In genomic region chr5:52626092-52626491, GRCm38 (mm10) we compare ENCODE assay signal across 11 mouse cellular contexts. TPM values are rescaled to one million over a fixed set of nuclear protein-coding genes. Genes with fewer than 3 reads are reported as not detected.
DNase-seq lines count a peak whose midpoint lies in the region; ATAC-seq and TF ChIP-seq lines count a peak whose summit lies in the region.
"Had no signal": no experiment of that assay in that cellular context is flagged by ENCODE, and none has a peak within 500 bp of the region (broad histone marks: within the 10 kb centered on the region; RNA-seq: fewer than 3 reads in every experiment).

No protein-coding gene starts in this region.

- no peak overlapping the region for H3K9ac ChIP-seq in heart, embryonic 12.5 days
- no peak overlapping the region for H3K9ac ChIP-seq in CH12.LX (ENCODE audit: insufficient read depth, low read depth)
- 0 out of 2 replicates have a peak overlapping the region, but pooled peaks have one; percentile 21 for H3K9ac ChIP-seq in forebrain, embryonic 14.5 days (ENCODE audit: low read length)
- no peak overlapping the region for H3K9ac ChIP-seq in limb, embryonic 13.5 days

- no peak overlapping the region for H3K27ac ChIP-seq in heart, embryonic 12.5 days (ENCODE audit: poor library complexity, severe bottlenecking)
- H3K27ac ChIP-seq in CH12.LX (ENCODE audit: insufficient read depth, low read depth), result no peak overlapping the region
- no peak overlapping the region for H3K27ac ChIP-seq in forebrain, embryonic 14.5 days (ENCODE audit: low read depth, low read length)
- no peak overlapping the region for H3K27ac ChIP-seq in limb, embryonic 13.5 days
- no peak overlapping the region for H3K27ac ChIP-seq in thymus, adult 2 months (ENCODE audit: control insufficient read depth, insufficient read depth, low read length)

- WGBS in heart, embryonic 12.5 days, result 57% methylated on average over 8 of the region's 8 CpGs
- WGBS in forebrain, embryonic 14.5 days, result 27% methylated on average over 8 of the region's 8 CpGs
- 54% methylated on average over 8 of the region's 8 CpGs for WGBS in limb, embryonic 13.5 days
- 66% methylated on average over 8 of the region's 8 CpGs for WGBS in thymus, adult 2 months

- no peak for TF ChIP-seq POLR2A in CH12.LX (IDR thresholded peaks at IDR 0.05; ENCODE audit: low read depth, low read length)
- TF ChIP-seq POLR2A in thymus, adult 2 months (IDR thresholded peaks at IDR 0.05; ENCODE audit: control insufficient read depth, extremely low read depth, insufficient read depth, low read length, poor library complexity), result no peak

- no peak overlapping the region for H3K4me3 ChIP-seq in heart, embryonic 12.5 days
- H3K4me3 ChIP-seq in CH12.LX (replicated peaks in 1 of 3; ENCODE audit: low read depth in 2 of 3, low read length in 2 of 3, poor library complexity in 1 of 3), result no peak overlapping the region
- H3K4me3 ChIP-seq in forebrain, embryonic 14.5 days (ENCODE audit: low read depth, low read length), result no peak overlapping the region
- no peak overlapping the region for H3K4me3 ChIP-seq in limb, embryonic 13.5 days
- H3K4me3 ChIP-seq in thymus, adult 2 months (ENCODE audit: control insufficient read depth, insufficient read depth, low read length), result no peak overlapping the region

- no peak for ATAC-seq in heart, embryonic 12.5 days (ENCODE audit: insufficient number of reproducible peaks, low FRiP score)
- peak; percentile 40 for ATAC-seq in forebrain, embryonic 14.5 days
- ATAC-seq in limb, embryonic 13.5 days (ENCODE audit: low FRiP score, low read depth), result no peak

- no peak for DNase-seq in heart, postnatal 14 days
- no peak for DNase-seq in CH12.LX (ENCODE audit: extremely low read depth)
- DNase-seq in forebrain, embryonic 14.5 days (ENCODE audit: low spot score), result no peak
- DNase-seq in frontal cortex, postnatal 36 days (ENCODE audit: low spot score in 2 of 2), result no peak
- no peak for DNase-seq in thymus, adult 2 months
- DNase-seq in right cerebral cortex, postnatal 14 days, result no peak
- DNase-seq: kidney, adult 8-10 months; liver had no signal

- no peaks in the 10 kb centered on the region for H3K79me2 ChIP-seq in CH12.LX (replicated peaks; ENCODE audit: control insufficient read depth, extremely low read depth, insufficient read depth, poor library complexity, severe bottlenecking)

- intact Hi-C loops in heart, postnatal 14 days (cut with DNase I), result no loop called here

- H3K4me1 ChIP-seq in heart, embryonic 12.5 days (replicated peaks), result peaks cover 14% of the 10 kb centered on the region
- peaks cover 3 to 13% of the 10 kb centered on the region in 2 experiments; a peak in 2 of 4 replicates for H3K4me1 ChIP-seq in CH12.LX (ENCODE audit: control insufficient read depth in 1 of 2, insufficient read depth in 2 of 2)
- peaks cover 4% of the 10 kb centered on the region; the same call in 1 of the 2 replicates for H3K4me1 ChIP-seq in forebrain, embryonic 14.5 days (ENCODE audit: control insufficient read depth, insufficient read depth, low read length)
- peaks cover 6% of the 10 kb centered on the region for H3K4me1 ChIP-seq in limb, embryonic 13.5 days
- peaks cover 6% of the 10 kb centered on the region for H3K4me1 ChIP-seq in thymus, adult 2 months (replicated peaks; ENCODE audit: control insufficient read depth, insufficient read depth, low read length)

- no peak for TF ChIP-seq EP300 in CH12.LX (IDR thresholded peaks at IDR 0.05; ENCODE audit: low read length)

- no peaks in the 10 kb centered on the region for H3K27me3 ChIP-seq in heart, embryonic 12.5 days (replicated peaks)
- H3K27me3 ChIP-seq in CH12.LX (replicated peaks), result no peaks in the 10 kb centered on the region
- H3K27me3 ChIP-seq in forebrain, embryonic 14.5 days (replicated peaks; ENCODE audit: control insufficient read depth, insufficient read depth, low read length), result no peaks in the 10 kb centered on the region
- H3K27me3 ChIP-seq in limb, embryonic 13.5 days, result no peaks in the 10 kb centered on the region
- no peaks in the 10 kb centered on the region for H3K27me3 ChIP-seq in thymus, adult 2 months (ENCODE audit: control insufficient read depth, insufficient read depth, low read length)

- H3K36me3 ChIP-seq in heart, embryonic 12.5 days, result no peaks in the 10 kb centered on the region
- H3K36me3 ChIP-seq in CH12.LX (replicated peaks in 1 of 2; ENCODE audit: control insufficient read depth in 1 of 2, insufficient read depth in 1 of 2, low read length in 1 of 2), result no peaks in the 10 kb centered on the region
- no peaks in the 10 kb centered on the region for H3K36me3 ChIP-seq in forebrain, embryonic 14.5 days (ENCODE audit: control insufficient read depth, insufficient read depth, low read length)
- H3K36me3 ChIP-seq in limb, embryonic 13.5 days, result no peaks in the 10 kb centered on the region
- no peaks in the 10 kb centered on the region for H3K36me3 ChIP-seq in thymus, adult 2 months (ENCODE audit: control insufficient read depth, insufficient read depth, low read length)

- peak overlapping the region; percentile 30; the same call in 1 of the 2 replicates for H3K4me2 ChIP-seq in heart, embryonic 12.5 days
- peak overlapping the region; percentile 65 for H3K4me2 ChIP-seq in CH12.LX (ENCODE audit: insufficient read depth, low read depth, poor library complexity, severe bottlenecking)
- H3K4me2 ChIP-seq in forebrain, embryonic 14.5 days (ENCODE audit: low read length), result no peak overlapping the region
- H3K4me2 ChIP-seq in limb, embryonic 13.5 days (replicated peaks), result peak overlapping the region; percentile 44

- no peak for TF ChIP-seq RAD21 in CH12.LX (IDR thresholded peaks at IDR 0.05; ENCODE audit: low read depth, low read length)

- in situ Hi-C loops in CH12.LX (cut with MboI; ENCODE audit: low pct_ligation_motif_present, low pct_unique_long_range_greater_than_20kb, low sequenced_read_pairs), result no loop called here

- TF ChIP-seq CTCF in CH12.LX (conservative IDR thresholded peaks at IDR 0.05 in 1 of 2, IDR thresholded peaks at IDR 0.05 in 1 of 2; ENCODE audit: low read depth in 2 of 2, low read length in 2 of 2), result no peak
- TF ChIP-seq CTCF in thymus, adult 2 months (IDR thresholded peaks at IDR 0.05; ENCODE audit: borderline replicate concordance, control insufficient read depth, extremely low read depth, insufficient read depth, low read length, poor library complexity), result no peak

- dilution Hi-C loops in CH12.LX (cut with MboI; ENCODE audit: extremely low pct_ligation_motif_present, extremely low pct_unique_long_range_greater_than_20kb, low sequenced_read_pairs), result no loop called here

- H3K9me3 ChIP-seq in heart, embryonic 12.5 days (replicated peaks), result no peaks in the 10 kb centered on the region
- H3K9me3 ChIP-seq in CH12.LX (replicated peaks; ENCODE audit: low read length), result peaks cover 2% of the 10 kb centered on the region
- H3K9me3 ChIP-seq in forebrain, embryonic 14.5 days (replicated peaks; ENCODE audit: control insufficient read depth, low read length), result no peaks in the 10 kb centered on the region
- H3K9me3 ChIP-seq in limb, embryonic 13.5 days, result no peaks in the 10 kb centered on the region

TF ChIP-seq in CH12.LX, 34 proteins besides CTCF, POLR2A, EP300 and RAD21:
- TF ChIP-seq MAFK (IDR thresholded peaks at IDR 0.05; ENCODE audit: insufficient replicate concordance, low read length), result no peak
- no peak for TF ChIP-seq JUN (IDR thresholded peaks at IDR 0.05; ENCODE audit: insufficient read depth, low read depth, low read length)
- no peak for TF ChIP-seq MXI1 (IDR thresholded peaks at IDR 0.05; ENCODE audit: low read depth, low read length)
- no peak for TF ChIP-seq RCOR1 (conservative IDR thresholded peaks at IDR 0.05; ENCODE audit: low read depth, low read length)
- no peak for TF ChIP-seq NELFE (IDR thresholded peaks at IDR 0.05; ENCODE audit: low read depth, low read length)
- no peak for TF ChIP-seq MAX (IDR thresholded peaks at IDR 0.05; ENCODE audit: low read length)

RNA-seq across cellular contexts. Expression of gene Sepsecs, which starts 43.4 kb away (rescaled TPM):
- polyA plus RNA-seq in heart, embryonic 12.5 days (2016; fragmentation: Nextera tagmentation; extraction: Ambion mirVana), result 6.4 and 7.7 TPM in 2 replicates
- total RNA-seq in heart, postnatal 14 days (2021), result 1 to 10 TPM; 6.9 to 8.0 TPM
- 8.7 and 9.1 TPM in 2 replicates for total RNA-seq in CH12.LX (2012; rRNA removed)
- total RNA-seq in CH12.LX (2014; rRNA removed), result 10.8 and 11.7 TPM in 2 replicates
- polyA plus RNA-seq in CH12.LX (2012; ENCODE audit: insufficient read length, low read depth), result 9.3 TPM in 2 replicates
- polyA plus RNA-seq in forebrain, embryonic 14.5 days (2014; fragmentation: Nextera tagmentation; extraction: Ambion mirVana), result 6.8 and 8.2 TPM in 2 replicates
- 7.7 and 8.4 TPM in 2 replicates for polyA plus RNA-seq in limb, embryonic 13.5 days (2015; fragmentation: Nextera tagmentation; extraction: Ambion mirVana)
- 5.4 and 5.5 TPM in 2 replicates for polyA plus RNA-seq in thymus, adult 2 months (2012; rRNA removed)

RNA-seq across cellular contexts. Expression of gene Lgi2, which starts 59.8 kb away (rescaled TPM):
- polyA plus RNA-seq in heart, embryonic 12.5 days (2016; fragmentation: Nextera tagmentation; extraction: Ambion mirVana), result 3.8 TPM in 2 replicates
- total RNA-seq in heart, postnatal 14 days (2021), result 1 to 10 TPM in 1 of 2 experiments, under 1 TPM in 1; 0.93 to 1.0 TPM
- total RNA-seq in CH12.LX (2012; rRNA removed) (not detected in 2 replicates), CH12.LX (2014; rRNA removed) (not detected in 2 replicates)
- not detected in 2 replicates for polyA plus RNA-seq in CH12.LX (2012; ENCODE audit: insufficient read length, low read depth)
- 1.4 and 1.7 TPM in 2 replicates for polyA plus RNA-seq in forebrain, embryonic 14.5 days (2014; fragmentation: Nextera tagmentation; extraction: Ambion mirVana)
- polyA plus RNA-seq in limb, embryonic 13.5 days (2015; fragmentation: Nextera tagmentation; extraction: Ambion mirVana), result 2.4 and 2.8 TPM in 2 replicates
- polyA plus RNA-seq in thymus, adult 2 months (2012; rRNA removed), result 0.38 and 0.85 TPM in 2 replicates
- total RNA-seq: neutrophil, adult 5-6 weeks had no signal
